Mouse (Mus musculus) cortical plate, adult 2 months (tissue): Measurements from ENCODE around the gene Nme4.

Source experiments
- CTCF ChIP-seq: fragments of 200-500 bp; IDR thresholded peaks from 2 replicates; pipeline ENCODE4 v1.5.1; 2011; ENCODE audit warnings: mild to moderate bottlenecking, control low read depth, low read length; ENCODE audit not compliant: insufficient read depth; ENCODE audit errors: extremely low read depth
- POLR2A ChIP-seq: fragments of 200-500 bp; IDR thresholded peaks from 2 replicates; pipeline ENCODE4 v1.6.1; 2011; ENCODE audit warnings: mild to moderate bottlenecking, low read length, control low read depth; ENCODE audit not compliant: insufficient read depth; ENCODE audit errors: extremely low read depth

DNA sequence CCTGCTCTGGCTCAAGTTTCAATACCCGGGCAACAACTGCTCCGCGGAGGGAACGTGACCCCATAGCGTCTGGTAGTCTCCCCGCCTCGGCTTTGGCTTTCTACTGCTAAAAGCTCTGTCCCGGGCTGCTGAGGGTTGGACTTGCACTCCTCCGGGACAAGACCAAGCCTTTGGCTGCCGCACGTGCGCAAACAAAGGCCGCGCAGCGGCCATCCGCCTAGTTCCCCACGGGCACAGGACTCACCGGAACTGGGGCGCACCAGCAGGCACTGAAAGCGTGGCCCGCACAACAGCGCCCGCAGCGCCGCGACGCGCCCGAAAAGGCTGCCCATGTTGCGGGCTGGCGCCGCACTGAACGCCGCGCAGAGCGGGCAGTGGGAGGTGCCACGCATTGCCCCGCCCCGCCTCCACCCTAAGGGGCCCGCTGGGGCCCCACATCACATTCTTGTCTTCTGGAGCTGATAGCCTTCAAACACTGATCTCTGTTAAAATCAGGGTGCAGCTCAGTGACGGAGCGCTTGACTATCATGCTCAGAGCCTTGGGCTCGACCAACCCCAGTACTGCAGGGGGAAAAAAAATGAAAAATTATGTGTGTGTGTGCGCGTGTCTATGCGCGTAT lies at the start of gene Nme4:
- TF ChIP-seq CTCF (no peak), POLR2A (0 out of 2 replicates have a peak, but pooled peaks have one; percentile 27)
